Mouse (Mus musculus) spleen, postnatal 36 days (tissue): ENCODE results near the gene Fgfr3.

ENCODE experiments used
- DNase-seq, 2 experiments: peaks; one replicate each; pipeline ENCODE4 v3.0.0; 2022; ENCODE audit warnings: low spot score in 2 of 2, mixed read lengths in 1 of 2

Gene Fgfr3

DNA sequence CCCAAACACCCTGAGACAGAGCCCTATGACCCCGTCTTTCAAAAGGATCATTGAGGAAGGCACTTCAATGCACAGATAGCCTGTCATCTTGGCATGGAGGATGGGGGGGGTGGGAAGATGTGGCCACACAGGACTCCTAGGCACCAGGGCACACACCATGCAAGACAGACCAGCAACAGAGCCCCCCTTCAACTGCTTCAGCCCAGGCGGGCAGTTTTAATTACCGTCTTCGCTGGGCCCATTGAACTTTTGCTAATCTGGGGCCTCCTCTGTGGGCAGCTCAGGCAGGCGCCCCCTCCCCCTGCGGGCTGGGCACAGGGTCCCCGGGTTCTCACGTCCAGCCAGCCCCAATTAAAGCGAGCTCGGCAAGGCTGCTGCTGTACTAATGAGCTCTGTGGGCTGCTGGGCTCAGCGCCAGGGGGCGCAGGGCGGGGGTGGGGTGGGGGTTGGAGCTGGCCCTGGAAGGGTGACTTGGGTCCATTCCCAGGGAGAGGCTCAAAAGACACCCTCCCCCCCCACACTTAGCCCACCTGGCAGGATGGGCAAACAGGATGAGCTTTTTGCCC, 23.4 kb upstream of the Fgfr3 start:
- no peak for DNase-seq

- no peak for DNase-seq
These were observed 22.8 kb upstream of the Fgfr3 start for GRCm38 (mm10) chr5:33698669-33699068.

GRCm38 (mm10) chr5:33700010-33700409, 21.5 kb upstream of the Fgfr3 start:
- DNase-seq: no peak

DNA sequence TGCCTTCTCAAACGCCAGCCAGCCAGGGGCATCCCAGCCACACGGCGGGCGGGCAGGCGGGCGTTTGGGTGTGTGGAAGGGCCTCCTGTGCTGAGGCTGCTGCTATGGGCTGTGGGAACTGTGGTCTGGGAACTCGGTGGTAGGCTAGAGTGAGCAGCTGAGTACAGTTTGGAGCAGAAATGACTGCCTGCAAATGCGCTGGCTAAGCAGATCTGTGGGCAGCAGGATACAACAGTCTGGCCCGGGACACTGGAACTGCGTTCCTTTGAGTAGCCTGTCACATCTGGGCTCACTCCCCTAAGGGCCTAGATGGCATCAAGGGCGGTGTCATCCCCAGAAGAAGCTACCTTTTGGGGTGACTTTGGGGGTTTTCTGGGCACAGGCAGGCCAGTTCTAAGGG, 19.6 kb upstream of the Fgfr3 start:
- no peak for DNase-seq

- DNase-seq: no peak
These were observed 17.5 kb upstream of the Fgfr3 start for GRCm38 (mm10) chr5:33703999-33704398.

- no peak for DNase-seq
These were observed 16.4 kb upstream of the Fgfr3 start for GRCm38 (mm10) chr5:33704945-33705611.

DNA sequence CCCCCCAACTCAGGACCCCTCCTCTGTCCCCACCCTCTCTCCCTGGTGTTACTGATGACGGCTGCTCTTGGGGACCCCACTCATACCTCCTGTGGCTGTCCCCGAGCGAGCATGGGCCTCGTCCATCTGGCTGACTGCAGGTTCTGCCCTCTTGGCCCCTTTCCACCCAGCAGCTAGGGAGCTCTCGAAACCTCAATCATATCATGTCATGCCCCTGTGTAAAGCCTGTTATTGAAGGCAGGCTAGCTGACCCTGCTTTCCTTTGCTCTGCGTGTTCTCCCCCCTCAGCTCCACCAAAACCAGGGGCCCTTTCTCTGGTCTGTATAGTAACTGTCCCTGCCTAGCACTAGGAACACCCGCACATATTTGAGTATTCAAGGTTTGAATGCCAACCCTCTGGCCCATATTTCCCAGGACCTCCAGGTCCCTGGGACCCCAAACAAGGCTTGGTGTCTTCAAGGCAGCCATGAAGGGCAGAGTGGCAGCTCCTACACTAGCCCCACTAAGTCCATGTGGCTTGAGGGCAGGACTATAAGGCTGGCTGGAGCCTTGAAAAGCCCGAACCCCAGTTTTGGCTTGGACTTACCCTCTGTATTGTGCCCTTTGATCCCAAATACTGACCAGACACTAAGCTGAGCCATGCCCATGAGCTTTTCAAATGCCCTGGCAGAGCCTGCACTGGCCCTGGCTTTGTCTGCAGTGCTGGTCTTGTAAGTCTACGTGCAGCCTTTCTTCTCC, 15.7 kb upstream of the Fgfr3 start:
- no peak for DNase-seq

DNA sequence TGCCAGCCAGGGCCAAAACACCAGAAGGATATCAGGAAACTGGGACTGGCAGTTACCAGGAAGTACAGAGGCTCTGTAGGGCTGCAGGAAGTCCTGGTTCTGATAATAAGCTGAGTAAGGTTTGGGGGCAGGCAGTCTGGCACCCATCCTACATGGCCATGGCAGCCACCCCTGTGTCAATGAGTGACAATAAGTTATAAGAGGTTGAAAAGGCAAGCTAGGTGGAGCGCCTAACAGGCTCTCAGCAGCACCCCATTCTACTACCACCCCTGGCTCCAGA, 15.2 kb upstream of the Fgfr3 start:
- no peak for DNase-seq

DNA sequence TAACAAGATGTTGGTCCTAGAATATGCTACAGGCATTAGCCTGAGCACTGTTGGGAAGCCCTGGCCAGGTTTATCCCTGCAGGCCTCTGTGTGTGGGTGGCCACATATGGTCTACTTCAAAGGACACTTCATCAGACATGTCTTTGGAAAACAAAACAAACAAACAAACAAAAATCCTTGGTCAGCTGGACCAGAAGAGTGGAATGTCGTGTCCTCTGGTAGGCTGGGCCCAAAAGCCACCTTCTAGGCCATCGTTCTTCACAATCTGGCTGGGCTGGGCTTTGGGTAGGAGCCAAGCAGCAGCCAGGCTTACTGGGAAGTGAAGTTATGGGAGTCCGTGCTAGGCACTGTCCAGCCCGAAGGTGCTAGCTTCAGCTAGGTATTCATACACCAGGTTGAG, 14.3 kb upstream of the Fgfr3 start:
- DNase-seq: no peak

- DNase-seq: no peak
These were observed 12.4 kb upstream of the Fgfr3 start for GRCm38 (mm10) chr5:33709037-33709436.

- no peak for DNase-seq
These were observed 8.9 kb upstream of the Fgfr3 start for GRCm38 (mm10) chr5:33712550-33712949.

GRCm38 (mm10) chr5:33715182-33715581, 6.3 kb upstream of the Fgfr3 start:
- no peak for DNase-seq

GRCm38 (mm10) chr5:33716467-33716866, 5.0 kb upstream of the Fgfr3 start:
- DNase-seq: no peak

DNA sequence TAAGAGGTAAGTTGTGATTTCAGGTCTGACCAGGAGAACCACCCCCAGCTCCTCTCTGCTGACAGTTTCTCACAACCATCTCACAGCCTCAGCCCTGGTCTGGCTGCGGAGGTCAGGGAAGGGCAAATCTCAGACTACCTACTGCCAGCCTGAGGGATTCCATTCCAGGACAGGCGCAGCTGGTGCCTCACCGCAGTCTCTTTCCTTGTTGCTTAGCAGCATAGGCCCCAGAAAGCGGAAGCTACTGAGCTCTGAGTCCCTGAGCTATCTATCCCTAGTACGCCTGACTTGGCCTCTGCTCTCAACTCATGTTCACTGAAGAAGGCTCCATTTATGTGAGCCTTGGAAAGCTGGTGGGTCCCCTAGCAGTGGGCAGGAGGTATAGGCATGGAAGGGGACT, 3.0 kb upstream of the Fgfr3 start:
- DNase-seq: no peak

DNA sequence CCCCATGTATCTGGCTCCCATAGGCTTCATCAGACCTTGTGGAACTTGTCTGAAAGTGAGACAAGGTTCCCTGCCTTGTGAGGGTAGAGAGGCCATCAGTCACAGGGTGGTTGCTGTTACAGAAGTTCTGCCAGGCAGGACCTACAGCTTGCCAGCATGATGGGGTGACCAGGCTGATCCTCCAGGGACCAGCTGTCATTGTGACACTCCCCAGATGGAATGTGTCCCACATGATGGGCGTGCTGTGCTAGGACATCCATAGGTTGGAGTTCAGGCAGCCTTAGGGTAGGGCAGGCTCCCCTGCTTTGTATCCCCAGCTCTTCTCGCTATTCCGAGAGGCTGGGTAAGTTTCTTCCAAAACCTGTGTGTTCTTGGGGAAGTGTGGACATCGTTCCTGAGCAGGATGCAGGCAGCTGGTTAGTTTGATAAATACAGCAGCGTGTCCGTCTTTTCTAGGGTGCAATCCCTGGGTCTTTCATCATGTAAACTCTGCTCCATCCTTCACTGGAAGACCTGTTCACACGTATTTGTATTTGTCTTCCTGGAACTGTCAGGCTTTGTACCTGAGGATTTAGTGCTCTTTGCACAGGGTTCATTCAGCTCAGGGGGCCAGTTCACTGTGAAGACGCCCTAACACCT, 503 bp upstream of the Fgfr3 start:
- no peak for DNase-seq

DNA sequence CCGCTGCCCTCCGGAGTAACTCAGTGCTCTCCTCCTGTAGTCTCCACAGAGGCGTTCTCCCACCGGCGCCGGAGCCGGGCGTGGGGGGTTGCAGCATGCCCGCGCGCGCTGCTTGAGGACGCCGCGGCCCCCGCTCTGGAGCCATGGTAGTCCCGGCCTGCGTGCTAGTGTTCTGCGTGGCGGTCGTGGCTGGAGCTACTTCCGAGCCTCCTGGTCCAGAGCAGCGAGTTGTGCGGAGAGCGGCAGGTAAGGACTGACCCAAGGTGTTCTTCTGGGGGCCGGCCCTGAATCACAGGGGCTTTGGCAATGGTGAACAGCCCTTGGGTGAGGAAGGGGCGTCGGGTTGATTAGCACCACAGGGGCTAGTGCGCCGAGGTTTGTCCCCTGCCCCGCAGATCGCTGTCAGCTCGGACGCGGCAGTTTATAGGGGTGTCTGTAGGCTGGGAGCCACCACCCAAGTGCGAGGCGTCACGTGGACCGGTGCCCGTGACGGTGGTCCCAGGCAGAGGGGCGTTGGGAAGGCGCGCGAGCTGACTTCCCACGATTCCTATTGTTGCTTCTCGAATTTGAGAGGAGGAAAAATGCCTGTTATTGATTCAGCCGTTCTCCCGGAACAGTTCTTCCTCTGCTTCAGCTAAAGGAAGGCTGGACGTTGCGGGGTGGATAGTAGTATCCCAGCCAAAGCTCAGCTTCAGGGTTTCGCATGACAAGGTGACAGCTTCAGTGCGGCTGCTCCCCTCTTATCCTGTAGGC, 968 bp downstream of the Fgfr3 start:
- DNase-seq: no peak

DNA sequence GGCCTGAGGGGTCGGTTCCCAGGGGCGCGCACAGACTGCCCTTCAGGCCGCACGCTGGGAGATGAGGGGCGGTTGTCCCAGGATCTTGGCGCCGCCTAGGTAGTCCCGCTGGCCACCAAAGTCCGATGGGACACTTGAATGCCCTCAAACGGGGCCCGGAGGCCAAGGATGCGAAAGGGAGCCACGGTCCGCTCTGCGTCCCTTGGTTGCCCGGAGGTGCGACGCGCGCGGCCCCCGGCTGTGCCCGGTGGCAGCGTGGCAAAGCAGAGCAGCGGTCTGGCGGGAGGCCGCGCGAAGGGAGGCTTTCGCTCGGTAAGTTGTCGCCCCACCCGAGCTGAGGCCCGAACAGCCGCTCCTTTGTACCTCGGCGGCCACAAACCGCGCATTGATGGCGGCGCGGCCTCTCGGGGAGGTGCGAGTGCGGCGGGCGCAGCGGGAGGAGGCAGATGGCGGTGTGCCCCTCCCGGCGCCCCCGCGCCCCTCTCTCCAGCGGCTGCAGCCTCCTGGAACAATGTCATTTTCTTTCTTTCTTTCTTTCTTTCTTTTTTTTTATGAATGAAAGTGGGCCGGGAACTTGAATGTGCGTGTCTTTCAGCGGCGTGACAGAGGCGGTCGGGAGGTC, 1.7 kb downstream of the Fgfr3 start:
- DNase-seq: no peak

- no peak for DNase-seq
These were observed 2.4 kb downstream of the Fgfr3 start for GRCm38 (mm10) chr5:33723641-33724465.

GRCm38 (mm10) chr5:33726081-33726647, 4.7 kb downstream of the Fgfr3 start:
- no peak for DNase-seq

DNA sequence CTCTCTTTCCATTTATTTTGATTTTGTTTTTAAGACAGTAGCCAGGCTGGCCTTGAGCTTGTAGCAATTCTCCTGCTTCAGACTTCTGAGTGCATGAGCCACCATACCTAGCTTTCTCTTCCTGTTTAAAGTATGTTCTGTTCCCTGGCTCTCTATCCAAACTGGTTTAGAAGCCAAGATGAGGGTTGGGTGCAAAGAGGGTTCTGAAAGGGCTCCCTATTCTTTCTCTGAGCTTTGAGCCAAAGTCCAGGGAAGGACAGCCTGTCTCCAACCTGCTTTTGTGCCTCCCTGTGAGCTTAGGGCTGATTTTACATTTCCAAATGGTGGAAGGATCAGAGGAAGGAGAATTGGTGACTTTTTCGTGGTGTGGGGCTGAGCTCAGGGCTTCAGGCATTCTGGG, 5.4 kb downstream of the Fgfr3 start:
- no peak for DNase-seq

GRCm38 (mm10) chr5:33728841-33729240, 7.4 kb downstream of the Fgfr3 start:
- no peak for DNase-seq
